Mouse (Mus musculus): ENCODE data around the gene Zfp141.

The Zfp141 gene

GRCm38 (mm10) chr7:42505588-42505987, at the start of gene Zfp141:
TSS of gene Zfp141 (minus strand) at chr7:42505740.
- DNase-seq (ENCODE audit: low read depth in 2 of 2, low spot score in 2 of 2): peak; percentile 73 to 75

- no peak for DNase-seq (ENCODE audit: low read depth in 2 of 2, low spot score in 2 of 2)
These were observed 46.2 kb upstream of the Zfp141 start for GRCm38 (mm10) chr7:42551766-42552165.

DNA sequence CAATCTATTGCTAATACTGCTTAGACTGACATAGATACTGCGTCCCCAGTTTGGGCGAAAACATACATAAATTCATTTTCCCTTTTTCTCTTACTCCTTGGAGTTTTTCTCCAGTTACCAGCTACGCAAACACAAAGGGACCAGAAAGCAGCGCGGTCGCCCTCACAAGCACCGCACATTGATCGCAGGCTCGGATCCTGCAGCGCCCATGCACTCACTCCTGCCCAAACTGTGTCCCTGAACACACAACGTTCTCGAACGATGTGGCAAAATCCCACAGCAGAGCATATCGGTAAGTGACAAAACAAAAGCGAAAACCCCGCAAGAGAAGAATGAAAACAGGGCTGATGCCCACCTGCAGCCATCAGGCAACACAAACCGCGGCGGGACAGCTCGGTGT, 354 bp downstream of the Zfp141 start:
- DNase-seq (ENCODE audit: low read depth in 2 of 2, low spot score in 2 of 2): no peak

DNA sequence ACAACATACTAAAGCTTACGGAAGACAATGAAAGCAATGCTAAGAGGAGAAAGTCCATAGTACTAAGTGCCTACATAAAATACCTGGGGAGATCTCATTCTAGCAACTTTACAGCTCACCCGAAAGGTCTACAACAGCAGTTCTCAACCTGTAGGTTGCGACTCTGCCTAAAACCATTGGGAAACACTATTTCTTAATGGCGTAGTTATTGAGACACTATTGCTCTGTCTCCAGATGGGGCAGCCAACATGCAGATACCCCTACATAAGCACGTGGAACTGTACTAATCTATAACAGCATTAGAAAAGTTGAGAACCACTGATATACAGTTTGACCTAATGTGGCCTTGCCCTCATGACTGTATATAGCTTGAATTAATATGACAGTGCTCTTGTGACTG, 7.3 kb downstream of the Zfp141 start:
- no peak for DNase-seq (ENCODE audit: low read depth in 2 of 2, low spot score in 2 of 2)

GRCm38 (mm10) chr7:42497356-42497755, 8.2 kb downstream of the Zfp141 start:
- no peak for DNase-seq (ENCODE audit: low read depth in 2 of 2, low spot score in 2 of 2)

DNA sequence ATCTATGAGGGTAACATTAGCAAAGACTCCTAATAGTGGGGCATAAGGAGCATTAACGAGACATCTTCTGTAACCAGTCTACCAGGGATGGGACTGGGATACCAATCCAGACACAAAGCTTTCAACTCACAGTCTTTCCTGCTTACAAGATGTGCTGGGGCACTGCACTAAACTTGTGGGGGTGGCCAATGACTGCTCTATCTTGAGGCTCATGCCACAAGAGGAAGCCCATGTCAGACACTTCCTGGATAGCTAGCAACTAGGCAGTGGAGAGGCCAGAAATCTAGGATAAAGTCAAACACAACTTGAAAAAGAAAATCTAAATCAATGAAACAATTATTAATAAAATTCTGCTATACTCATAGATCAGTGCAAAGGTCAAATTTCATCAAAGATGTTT, 9.3 kb downstream of the Zfp141 start:
- no peak for DNase-seq (ENCODE audit: low read depth in 2 of 2, low spot score in 2 of 2)

DNA sequence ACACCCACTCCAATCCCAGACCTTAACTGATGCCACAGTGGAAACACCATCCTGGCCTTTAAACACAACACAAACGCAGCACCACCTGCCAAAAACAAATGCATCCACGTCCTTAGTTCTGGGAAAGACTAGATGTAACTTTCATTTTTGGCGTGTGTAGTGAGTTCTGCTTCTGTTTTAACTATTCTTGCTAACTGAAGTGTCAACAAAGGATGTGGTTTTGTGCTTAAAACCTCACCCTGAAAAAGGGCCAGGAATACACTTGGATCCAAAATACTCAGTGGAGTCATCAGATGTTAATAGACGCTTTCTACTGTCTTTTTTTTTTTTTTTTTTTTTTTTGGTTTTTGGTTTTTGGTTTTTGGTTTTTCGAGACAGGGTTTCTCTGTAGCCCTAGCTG, 14.7 kb downstream of the Zfp141 start:
- no peak for DNase-seq (ENCODE audit: low read depth in 2 of 2, low spot score in 2 of 2)

- DNase-seq (ENCODE audit: low read depth in 2 of 2, low spot score in 2 of 2): no peak
These were observed 15.2 kb downstream of the Zfp141 start for GRCm38 (mm10) chr7:42490358-42490757.

DNA sequence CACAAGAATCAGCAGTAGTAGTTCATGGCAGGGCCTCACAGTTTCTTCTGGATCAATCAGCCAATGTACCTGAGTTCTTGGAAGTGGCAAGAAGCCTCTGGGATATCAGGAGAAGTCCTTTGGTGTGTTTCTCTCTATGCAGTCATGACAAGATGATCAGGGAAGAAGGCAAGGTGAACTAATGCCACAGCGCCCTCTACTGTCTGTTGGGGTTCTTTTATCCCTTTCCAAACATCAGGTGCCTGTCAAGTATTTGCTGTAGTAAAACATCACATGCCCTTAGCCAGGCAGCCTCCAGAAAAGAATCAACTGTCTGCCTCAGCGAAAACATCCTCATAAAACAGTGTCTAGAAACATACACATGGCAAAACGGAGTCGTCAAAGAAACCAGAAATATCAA, 50.9 kb downstream of the Zfp141 start:
- no peak for DNase-seq (ENCODE audit: low read depth in 2 of 2, low spot score in 2 of 2)

GRCm38 (mm10) chr7:42450618-42451017, 54.9 kb downstream of the Zfp141 start:
- DNase-seq (ENCODE audit: low read depth in 2 of 2, low spot score in 2 of 2): no peak

- DNase-seq (ENCODE audit: low read depth in 2 of 2, low spot score in 2 of 2): no peak
These were observed 57.7 kb downstream of the Zfp141 start, which contains the start of gene 4933421I07Rik for GRCm38 (mm10) chr7:42447850-42448249. TSS of gene 4933421I07Rik (minus strand) at chr7:42448120.

- no peak for DNase-seq (ENCODE audit: low read depth in 2 of 2, low spot score in 2 of 2)
These were observed 58.2 kb downstream of the Zfp141 start for GRCm38 (mm10) chr7:42447352-42447751.

Measured in CD8-positive naive resting alpha-beta T cell, adult 2 months (primary cell).